ENCODE assay signal across 25 mouse cellular contexts in the genomic region with DNA sequence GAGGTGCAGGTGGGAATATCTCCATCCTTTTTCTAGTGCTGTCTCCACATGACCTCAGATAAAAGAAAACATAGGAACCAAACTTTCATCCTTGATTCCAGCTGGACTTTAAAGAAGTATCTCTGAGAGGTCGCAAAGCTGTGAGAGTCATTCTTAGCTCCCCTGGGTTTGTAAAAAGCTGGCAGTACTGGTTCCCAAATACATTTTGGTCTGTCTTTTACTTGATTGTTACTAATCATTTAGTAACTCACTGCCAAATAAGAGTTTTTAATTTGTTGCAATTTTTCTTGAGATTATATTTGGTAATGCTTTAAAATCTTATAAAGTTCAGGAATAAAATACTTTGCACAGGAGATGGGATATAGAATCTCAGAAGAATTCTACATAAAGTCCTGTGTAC. TPM values are rescaled to one million over a fixed set of nuclear protein-coding genes. Genes with fewer than 3 reads are reported as not detected.
DNase-seq lines count a peak whose midpoint lies in the region; TF ChIP-seq lines count a peak whose summit lies in the region.
"Had no signal": no experiment of that assay in that cellular context is flagged by ENCODE, and none has a peak within 500 bp of the region (broad histone marks: within the 10 kb centered on the region; RNA-seq: fewer than 3 reads in every experiment).

A gene (minus strand): TSS at position 101 of the 400 bp plus-strand sequence.

- no peak within 1 kb of the TSS for H3K27ac ChIP-seq in heart, adult 2 months

- no peak within 1 kb of the TSS for H3K4me3 ChIP-seq in heart, adult 2 months

- TF ChIP-seq EP300 in heart, adult 2 months (IDR thresholded peaks at IDR 0.05; ENCODE audit: insufficient read depth, low read depth, low read length) = no peak

- WGBS in heart, adult 2 months = 74% methylated on average over 1 of the region's 1 CpGs

- no peaks in the 10 kb centered on the region for H3K36me3 ChIP-seq in heart, adult 2 months (ENCODE audit: control insufficient read depth, insufficient read depth, low read length)
- H3K36me3 ChIP-seq: G1E had no signal

- H3K9ac ChIP-seq in heart, adult 2 months (ENCODE audit: low read depth, low read length) = no peak within 1 kb of the TSS

- no peaks in the 10 kb centered on the region for H3K79me2 ChIP-seq in heart, adult 2 months (replicated peaks; ENCODE audit: control insufficient read depth, insufficient read depth, low read length)

- no peaks in the 10 kb centered on the region for H3K27me3 ChIP-seq in heart, adult 2 months (ENCODE audit: control insufficient read depth, insufficient read depth, low read length)
- H3K27me3 ChIP-seq: CH12.LX, Patski had no signal

- intact Hi-C loops in heart, adult 2 months (cut with DNase I) = no loop called here

- DNase-seq in brain, adult 2 months (ENCODE audit: low read depth, low spot score) = peak; percentile 4
- no peak for DNase-seq in heart, adult 2 months
- DNase-seq: adrenal gland, adult 2 months; adrenal gland, adult 8-10 months; adrenal gland, postnatal 10 days; adrenal gland, postnatal 14 days; adrenal gland, postnatal 25 days; adrenal gland, postnatal 36 days; B cell, adult 2 months; cerebellum, adult 11 months; cerebellum, adult 11-12 months; cerebellum, adult 18-20 months; cerebellum, adult 2 months; cerebellum, adult 8-10 months had no signal

- TF ChIP-seq POLR2A in heart, adult 2 months (IDR thresholded peaks at IDR 0.05; ENCODE audit: insufficient read depth, low read depth, low read length) = no peak

- no peak for TF ChIP-seq CTCF in heart, adult 2 months (IDR thresholded peaks at IDR 0.05)

- H3K4me1 ChIP-seq in heart, adult 2 months (ENCODE audit: control insufficient read depth, insufficient read depth, low read length) = no peaks in the 10 kb centered on the region

RNA-seq across cellular contexts. Expression of the gene that starts here (rescaled TPM):
- not detected for total RNA-seq in heart, adult 2 months (2021)
- polyA plus RNA-seq in heart, adult 2 months (2012; rRNA removed) = not detected in 2 replicates
- total RNA-seq: adrenal gland, adult 18-20 months; adrenal gland, adult 2 months; adrenal gland, adult 8-10 months; adrenal gland, postnatal 10 days; adrenal gland, postnatal 14 days; adrenal gland, postnatal 25 days; adrenal gland, postnatal 36 days; adrenal gland, postnatal 4 days; CH12.LX; ES-E14; MEL had no signal
- polyA plus RNA-seq: activated CD4-positive, CD25-positive, alpha-beta regulatory T cell, adult 4 months; adrenal gland, adult 2 months; brain, embryonic 14.5 days; C2C12; CD4-positive, CD25-positive, alpha-beta regulatory T cell, adult 4 months; cerebellum, adult 2 months; G1E; Patski had no signal
